Comparison of ENCODE assay signal across 22 mouse cellular contexts in genomic region chr19:3951461-3951860, GRCm38 (mm10). TPM values are rescaled to one million over a fixed set of nuclear protein-coding genes. Genes with fewer than 3 reads are reported as not detected.
"Had no signal": no experiment of that assay in that cellular context is flagged by ENCODE, and none has a peak within 500 bp of the region (broad histone marks: within the 10 kb centered on the region; RNA-seq: fewer than 3 reads in every experiment).

No protein-coding gene starts in this region.

- H3K9me3 ChIP-seq: limb, embryonic 10.5 days; limb, embryonic 13.5 days; liver, embryonic 12.5 days; liver, embryonic 15.5 days; lung, embryonic 15.5 days; stomach, embryonic 15.5 days had no signal

- H3K27ac ChIP-seq: kidney, postnatal 0 days; limb, embryonic 10.5 days; limb, embryonic 13.5 days; liver, embryonic 12.5 days; liver, embryonic 15.5 days; lung, embryonic 15.5 days; macrophage; stomach, embryonic 15.5 days had no signal

- H3K4me1 ChIP-seq: limb, embryonic 10.5 days; limb, embryonic 13.5 days; lung, embryonic 15.5 days; stomach, embryonic 15.5 days had no signal

- H3K36me3 ChIP-seq: limb, embryonic 10.5 days; limb, embryonic 13.5 days; liver, embryonic 12.5 days; lung, embryonic 15.5 days; stomach, embryonic 15.5 days had no signal

- H3K4me3 ChIP-seq: limb, embryonic 10.5 days; limb, embryonic 13.5 days; liver, embryonic 12.5 days; liver, embryonic 15.5 days; lung, embryonic 15.5 days; stomach, embryonic 15.5 days had no signal

- H3K27me3 ChIP-seq: limb, embryonic 13.5 days; lung, embryonic 15.5 days; stomach, embryonic 15.5 days had no signal

- H3K4me2 ChIP-seq: limb, embryonic 13.5 days; liver, embryonic 12.5 days; liver, embryonic 15.5 days; lung, embryonic 15.5 days; stomach, embryonic 15.5 days had no signal

- ATAC-seq: intestine, embryonic 16.5 days; liver, embryonic 12.5 days had no signal

- H3K9ac ChIP-seq: limb, embryonic 13.5 days; liver, embryonic 12.5 days; liver, embryonic 15.5 days; lung, embryonic 15.5 days; stomach, embryonic 15.5 days had no signal

- DNase-seq: kidney, adult 18-20 months; kidney, adult 9 months; kidney, postnatal 25 days; liver; midbrain, embryonic 14.5 days; right cerebral cortex, adult 18-20 months; right cerebral cortex, postnatal 14 days; right cerebral cortex, postnatal 4 days; thymus, postnatal 36 days had no signal

RNA-seq across cellular contexts. Expression of gene Aldh3b3, which starts 7.0 kb away (rescaled TPM):
- total RNA-seq: layer of hippocampus, postnatal 25 days; midbrain, postnatal 0 days had no signal
- polyA plus RNA-seq: intestine, embryonic 16.5 days; limb, embryonic 10.5 days; liver, embryonic 12.5 days; macrophage; midbrain, embryonic 14.5 days; midbrain, postnatal 0 days; neural tube, embryonic 11.5 days; neural tube, embryonic 14.5 days had no signal

RNA-seq across cellular contexts. Expression of gene Aldh3b2, which starts 20.7 kb away (rescaled TPM):
- polyA plus RNA-seq: macrophage had no signal
